Mouse (Mus musculus): Measurements from ENCODE around the gene Insr. TPM values are rescaled to one million over a fixed set of nuclear protein-coding genes. Genes with fewer than 3 reads are reported as not detected.

Insr gene
- polyA plus RNA-seq, 1 experiment from 2014 or later = 39.4 TPM

Small RNA genes within 50 kb of the gene (microRNA-seq; reads per million reads assigned to microRNA genes)
- not detected for gene Gm25775 (ENCODE audit: borderline number of aligned reads)

Other genes starting within 250 kb of the Insr start
- 0.27 and 0.43 TPM in 2 replicates for gene A430078G23Rik, start 73.8 kb upstream of the Insr start, polyA plus RNA-seq (2014; fragmentation: Nextera tagmentation; extraction: Ambion mirVana)
- 7.8 TPM in 2 replicates for gene Arhgef18, start 113.4 kb upstream of the Insr start, polyA plus RNA-seq (2014; fragmentation: Nextera tagmentation; extraction: Ambion mirVana)
- gene Pex11g, start 188.1 kb upstream of the Insr start, polyA plus RNA-seq (2014; fragmentation: Nextera tagmentation; extraction: Ambion mirVana) = 3.9 and 4.4 TPM in 2 replicates
- not detected in 2 replicates for gene Tex45, start 191.2 kb upstream of the Insr start, polyA plus RNA-seq (2014; fragmentation: Nextera tagmentation; extraction: Ambion mirVana)
- gene Zfp358, start 213.5 kb upstream of the Insr start, polyA plus RNA-seq (2014; fragmentation: Nextera tagmentation; extraction: Ambion mirVana) = 19.9 and 21.7 TPM in 2 replicates
- 38.3 and 39.9 TPM in 2 replicates for gene Mcoln1, start 220.8 kb upstream of the Insr start, polyA plus RNA-seq (2014; fragmentation: Nextera tagmentation; extraction: Ambion mirVana)
- 17.5 and 19.1 TPM in 2 replicates for gene Pnpla6, start 235.8 kb upstream of the Insr start, polyA plus RNA-seq (2014; fragmentation: Nextera tagmentation; extraction: Ambion mirVana)

All from lung, embryonic 14.5 days (tissue).